Mouse (Mus musculus) urinary bladder, postnatal 36 days (tissue): ENCODE measurements at regions not wholly inside any gene's neighbourhood (a gene's known extent, or its start where the extent isn't known, plus 50 kb on each side); places are given as distances from the start of the nearest gene placed in this dataset.

ENCODE experiments used
- DNase-seq, 2 experiments: peaks; one replicate each; pipeline ENCODE4 v3.0.0; 2022; ENCODE audit warnings: low spot score in 2 of 2, mixed read lengths in 1 of 2

DNA sequence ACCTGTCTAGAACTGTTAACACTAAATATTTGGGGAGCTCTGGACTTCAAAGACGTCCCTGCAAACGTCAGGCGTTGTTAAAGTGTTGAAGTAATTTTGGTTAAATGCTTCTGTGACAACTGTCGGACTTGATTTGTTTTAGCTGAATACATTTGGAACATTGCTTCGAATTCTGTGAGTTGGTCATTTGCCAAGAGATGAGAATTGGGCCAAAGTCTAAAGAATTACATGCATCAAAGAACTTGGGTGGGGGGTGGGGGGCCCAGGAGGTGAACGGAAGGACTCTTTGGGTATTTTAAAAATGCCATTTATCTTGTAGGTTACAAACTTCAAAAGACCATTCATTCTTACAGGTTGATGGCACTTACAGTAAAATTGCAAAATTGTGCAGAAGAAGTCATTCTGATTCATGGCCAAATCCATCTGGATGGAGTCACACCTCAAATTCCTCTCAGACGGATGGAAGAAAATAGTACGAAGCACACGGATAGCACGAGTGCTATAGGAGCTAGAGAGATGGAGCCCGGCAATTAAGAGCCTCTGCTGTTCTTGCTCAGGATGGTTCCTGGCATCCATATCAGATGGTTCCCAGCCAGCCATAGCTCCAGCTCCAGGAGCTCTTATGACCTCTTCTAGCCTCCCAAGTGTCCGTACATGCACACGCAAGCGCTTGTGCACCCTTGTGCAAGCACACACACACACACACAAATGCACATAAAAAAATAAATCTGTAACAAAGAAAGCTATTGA lies 144.5 kb upstream of the Irx5 start:
- no peak for DNase-seq

DNA sequence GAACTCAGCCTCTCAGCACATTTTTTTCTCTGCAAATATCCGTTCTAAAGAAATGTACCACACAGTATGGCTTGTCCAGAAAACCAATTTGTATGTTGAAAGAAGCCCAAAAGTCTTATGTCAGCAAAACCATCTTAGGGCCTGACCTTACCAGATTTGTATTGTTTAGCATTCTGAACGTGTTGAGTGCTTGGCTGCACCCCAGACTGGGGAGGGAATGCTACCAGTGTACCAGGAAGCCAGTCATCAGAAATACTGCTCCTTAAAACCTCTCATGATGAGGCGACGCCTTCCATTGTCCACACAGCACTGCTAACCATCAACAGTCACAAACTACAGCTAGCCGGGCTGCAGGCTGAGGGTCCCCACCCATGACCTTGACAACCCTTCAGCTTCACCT lies 148.3 kb upstream of the Irx5 start:
- DNase-seq = no peak

DNA sequence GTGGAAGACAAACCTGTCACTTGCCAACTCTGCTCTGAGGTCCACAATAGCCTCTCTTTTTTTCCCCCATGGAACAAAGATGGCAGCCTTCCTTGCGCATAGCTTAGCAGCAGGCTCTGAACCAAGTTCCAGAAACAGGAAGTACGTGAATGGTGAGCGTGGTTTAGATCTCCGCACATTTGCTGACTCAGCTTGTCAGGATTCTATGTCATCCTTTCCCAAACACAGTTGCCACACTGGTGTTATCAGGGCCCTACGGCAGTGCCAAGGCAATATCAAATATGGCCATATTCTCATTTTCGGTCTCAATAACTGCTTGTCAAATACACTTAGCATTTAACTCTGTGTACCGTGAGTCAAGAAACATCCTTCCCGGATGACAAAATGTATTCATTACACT lies 161.8 kb upstream of the Irx5 start:
- DNase-seq = no peak

DNA sequence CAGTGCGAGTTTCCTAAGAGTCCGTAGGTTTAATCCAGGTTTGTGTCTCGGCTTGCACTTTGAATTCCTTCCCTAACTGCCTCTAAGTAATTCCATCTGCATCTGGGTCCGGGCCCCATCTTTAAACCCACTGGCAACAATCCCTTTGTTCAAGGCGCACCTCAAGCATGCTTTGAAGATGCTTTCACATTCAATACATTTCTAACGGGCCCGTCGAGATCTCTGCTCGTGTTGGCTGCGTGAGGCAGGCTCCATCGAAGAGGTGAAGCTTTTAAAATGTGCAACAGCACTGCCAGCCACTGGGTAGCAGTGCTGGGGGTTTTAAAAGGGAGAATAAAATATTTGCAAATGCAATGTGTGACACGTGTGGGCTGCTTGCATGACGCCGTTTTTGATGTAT lies 163.4 kb upstream of the Irx5 start:
- DNase-seq = no peak

DNA sequence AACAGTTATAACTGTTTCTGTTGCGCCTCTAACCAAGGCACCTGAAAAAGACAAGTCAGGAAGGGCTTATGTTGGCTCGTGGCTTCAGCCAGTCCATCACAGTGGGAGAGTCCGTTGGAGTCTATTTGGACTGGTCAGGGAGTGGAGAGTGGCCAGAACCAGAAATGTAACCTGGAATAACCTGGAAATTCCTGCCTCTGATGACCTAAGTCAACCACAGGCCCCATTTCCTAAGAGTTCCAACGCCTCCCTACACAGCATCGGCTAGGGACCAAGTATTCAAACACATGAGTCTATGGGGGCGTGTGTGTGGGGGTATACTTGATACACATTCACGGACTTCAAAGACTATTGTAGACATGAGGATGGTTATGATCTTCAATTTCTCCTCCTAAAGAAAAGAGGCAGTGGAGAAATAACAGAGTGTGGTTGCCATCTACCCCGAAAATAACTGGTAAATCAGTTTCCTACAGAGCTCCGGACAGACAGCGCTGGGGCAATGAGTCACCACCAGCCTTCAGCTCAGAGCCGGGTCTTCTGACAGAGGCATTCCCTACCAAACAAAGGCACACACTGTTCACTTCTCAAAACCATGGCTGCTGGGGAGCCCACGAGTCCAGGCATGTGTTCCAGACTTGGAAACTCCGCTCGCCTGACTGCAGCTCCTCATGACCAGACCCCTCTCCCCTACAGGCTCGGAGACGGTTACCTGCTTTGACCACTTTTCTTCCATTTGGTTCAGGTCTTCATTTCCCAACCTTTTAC lies 167.0 kb upstream of the Irx5 start:
- no peak for DNase-seq

DNA sequence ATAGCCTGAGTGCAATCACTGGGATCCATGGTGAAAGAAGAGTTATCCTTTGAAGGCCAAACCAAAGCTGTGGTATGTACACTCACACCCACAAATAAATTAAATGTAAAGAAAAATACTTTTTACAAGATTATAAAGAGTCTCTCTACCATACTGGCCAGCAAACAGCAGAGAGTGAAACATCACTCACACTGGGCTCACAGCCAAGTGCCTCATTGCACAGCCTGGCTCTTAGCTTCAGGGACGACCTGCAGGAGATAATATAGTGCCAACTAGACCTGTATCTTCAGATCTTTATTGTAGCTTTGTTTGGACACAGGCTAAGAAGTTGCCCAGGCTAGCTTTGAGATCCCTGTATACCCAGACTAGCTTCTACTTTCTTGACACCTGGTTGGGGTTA lies 174.1 kb upstream of the Irx5 start:
- DNase-seq = no peak

DNA sequence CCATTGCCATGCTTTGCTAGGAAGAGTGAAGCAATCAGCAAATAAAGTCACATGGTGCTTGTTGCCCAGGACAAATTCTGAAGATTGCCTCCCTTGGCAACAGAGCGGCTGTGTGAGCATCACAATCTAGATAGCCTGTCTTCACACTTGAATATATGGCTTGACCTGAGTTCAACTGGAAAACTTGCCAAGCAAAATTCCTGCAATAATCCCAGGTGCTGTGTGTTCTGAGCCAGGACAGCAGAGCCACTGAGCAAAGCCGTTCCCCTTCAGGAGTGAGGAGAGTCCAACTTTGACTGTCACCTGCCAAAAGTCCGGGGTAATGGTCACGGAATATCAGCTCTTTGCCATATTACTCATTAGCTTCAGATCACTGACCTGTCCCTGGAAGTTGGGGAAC lies 176.8 kb upstream of the Irx5 start:
- no peak for DNase-seq

DNA sequence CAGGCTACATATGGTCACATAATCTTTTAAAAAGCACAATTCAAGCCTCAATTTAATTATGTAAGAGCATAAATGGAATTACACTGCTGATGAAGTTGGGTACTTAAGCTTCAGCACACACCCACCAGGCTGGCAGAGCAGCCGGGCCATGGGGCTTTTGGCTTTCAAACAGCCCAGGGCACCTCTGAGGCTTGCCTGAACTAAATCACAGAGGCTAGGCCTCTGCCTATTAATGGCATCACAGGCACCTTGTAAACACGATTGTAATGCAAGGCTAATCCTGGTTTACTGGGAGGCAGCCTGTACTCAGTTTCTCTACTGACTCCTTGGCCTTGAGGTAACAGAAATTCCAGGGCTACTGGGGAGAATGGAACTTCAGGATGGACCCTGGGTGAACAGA lies 178.1 kb upstream of the Irx5 start:
- no peak for DNase-seq

DNA sequence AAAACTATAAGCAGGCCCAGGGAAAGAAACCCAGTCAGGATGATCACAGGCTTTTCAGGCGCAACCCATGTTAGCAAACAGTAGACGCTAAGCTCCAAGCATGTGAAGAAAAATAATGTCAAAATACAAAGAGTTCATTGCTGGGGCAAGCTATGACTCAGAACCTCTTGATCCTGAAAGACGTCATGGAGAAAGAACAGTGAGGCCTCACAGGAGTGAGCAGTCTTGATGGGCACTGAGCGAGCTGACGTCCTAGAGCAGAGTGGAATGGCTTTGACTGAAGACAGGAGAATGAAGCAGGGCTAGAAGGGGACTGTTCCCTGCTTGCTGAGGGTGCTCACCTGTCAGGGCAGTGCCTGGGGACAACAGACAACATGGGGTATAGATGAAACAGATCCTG lies 181.3 kb upstream of the Irx5 start:
- DNase-seq = no peak

DNA sequence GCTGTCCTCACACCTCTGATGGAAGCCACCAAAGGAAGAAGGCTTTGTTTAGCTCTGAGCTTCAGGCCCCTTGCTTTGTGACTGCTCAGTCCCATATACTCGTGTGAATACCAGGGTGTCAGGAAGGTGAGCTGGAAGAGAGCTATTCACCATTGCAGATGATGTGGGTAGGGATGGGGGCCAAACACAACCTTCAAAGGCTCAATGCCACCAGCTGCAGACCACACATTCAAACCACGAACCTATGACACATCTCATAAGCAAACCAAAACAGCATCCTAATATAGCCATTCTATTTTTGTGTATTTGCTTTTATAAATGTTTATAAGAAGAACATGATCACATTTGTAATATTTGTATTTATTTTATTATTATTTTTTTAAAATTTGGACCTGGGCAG lies 183.3 kb upstream of the Irx5 start:
- no peak for DNase-seq

DNA sequence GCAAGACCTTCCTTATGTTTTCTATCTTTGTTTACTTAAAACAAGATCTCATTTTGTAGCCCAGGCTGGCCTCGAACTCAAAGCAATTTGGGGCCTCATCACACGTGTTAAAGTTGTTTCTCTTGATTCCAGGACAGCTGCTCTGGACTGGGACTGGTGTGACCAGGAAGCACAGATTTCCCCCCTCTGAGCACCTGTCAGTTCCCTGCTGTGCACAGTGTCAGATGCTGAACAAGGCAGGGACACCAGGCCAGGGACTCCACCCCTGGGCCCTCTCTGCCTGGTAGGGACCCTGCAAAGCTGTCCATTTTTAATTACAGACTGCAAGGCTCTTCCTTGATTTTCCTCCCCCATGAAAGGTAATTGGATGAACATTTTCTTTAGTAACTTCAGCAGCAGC lies 185.8 kb upstream of the Irx5 start:
- no peak for DNase-seq

DNA sequence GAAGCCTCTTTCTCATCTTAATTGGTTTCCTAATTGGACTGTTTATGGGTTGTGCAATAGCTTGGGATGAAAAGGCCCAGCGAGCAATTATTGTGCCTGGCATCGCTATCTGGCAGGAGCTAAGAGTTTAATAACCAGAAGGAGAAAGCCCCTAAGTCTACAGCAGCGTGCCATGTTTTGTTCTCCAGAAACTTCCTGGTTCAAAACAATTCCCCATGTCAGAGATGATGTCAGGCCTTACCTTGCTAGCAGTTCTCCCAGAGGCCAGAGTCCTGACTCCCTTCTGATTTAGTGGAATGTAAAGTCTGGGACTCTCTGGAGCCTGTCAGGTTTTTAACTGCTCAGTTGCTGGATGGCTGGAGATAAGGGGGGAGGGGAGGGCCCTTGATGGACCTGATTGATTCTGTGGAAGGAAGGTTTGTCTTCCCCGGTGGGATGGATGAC lies 190.1 kb upstream of the Irx5 start:
- no peak for DNase-seq

DNA sequence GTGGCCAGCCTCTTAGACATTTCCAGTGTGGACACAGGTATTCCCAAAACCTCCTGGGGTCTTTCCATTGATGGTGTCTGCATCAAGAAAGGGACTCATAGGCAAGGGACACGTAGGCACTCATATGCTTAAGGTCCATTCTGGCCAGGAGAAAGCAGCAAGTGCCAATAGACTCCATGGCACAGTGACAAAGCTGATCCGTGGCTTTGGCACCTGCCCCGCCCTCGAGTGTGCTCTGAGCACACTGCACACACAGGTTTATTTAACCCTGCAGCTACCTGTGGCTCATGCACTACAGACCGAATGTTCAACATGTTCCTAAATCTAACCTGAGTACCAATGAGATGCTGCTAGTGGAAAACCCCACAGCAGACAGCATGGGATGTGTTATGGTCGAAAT lies 192.1 kb upstream of the Irx5 start:
- DNase-seq = no peak

DNA sequence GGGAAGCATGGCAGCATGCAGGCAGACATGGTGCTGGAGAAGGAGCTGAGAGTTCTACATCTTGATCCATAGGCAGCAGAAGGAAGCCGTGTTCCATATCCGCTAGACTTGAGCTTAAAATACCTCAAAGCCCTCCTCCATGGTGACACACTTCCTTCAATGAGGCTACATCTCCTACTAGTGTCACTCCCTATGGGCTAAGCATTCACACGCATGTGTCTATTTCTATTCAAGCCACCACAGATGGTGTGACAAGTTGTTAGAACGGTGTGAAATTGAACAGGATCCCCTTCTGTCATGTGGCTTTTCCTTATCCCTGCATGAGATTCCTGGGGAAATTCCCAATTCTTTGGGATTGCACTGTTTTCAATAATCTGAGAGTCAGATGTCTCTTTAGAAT lies 192.9 kb upstream of the Irx5 start:
- no peak for DNase-seq

DNA sequence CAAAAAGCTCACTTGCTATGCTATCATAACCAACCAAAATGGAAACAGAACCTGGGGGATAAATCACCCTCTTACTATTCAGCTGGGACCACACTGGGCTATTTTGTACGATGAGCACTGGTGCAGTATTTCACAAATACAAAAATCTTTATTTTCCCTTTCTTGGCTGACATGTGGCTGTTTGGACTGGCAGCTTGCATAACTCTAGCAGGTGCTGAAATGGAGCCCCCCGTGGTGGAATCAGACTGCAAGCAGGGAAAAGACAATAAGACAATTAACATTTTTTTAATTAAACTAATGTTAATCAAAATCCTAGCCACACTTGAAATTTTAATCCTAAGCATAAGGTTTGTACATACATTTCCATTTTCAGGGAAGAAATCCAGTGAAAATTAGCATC lies 196.4 kb upstream of the Irx5 start:
- no peak for DNase-seq

DNA sequence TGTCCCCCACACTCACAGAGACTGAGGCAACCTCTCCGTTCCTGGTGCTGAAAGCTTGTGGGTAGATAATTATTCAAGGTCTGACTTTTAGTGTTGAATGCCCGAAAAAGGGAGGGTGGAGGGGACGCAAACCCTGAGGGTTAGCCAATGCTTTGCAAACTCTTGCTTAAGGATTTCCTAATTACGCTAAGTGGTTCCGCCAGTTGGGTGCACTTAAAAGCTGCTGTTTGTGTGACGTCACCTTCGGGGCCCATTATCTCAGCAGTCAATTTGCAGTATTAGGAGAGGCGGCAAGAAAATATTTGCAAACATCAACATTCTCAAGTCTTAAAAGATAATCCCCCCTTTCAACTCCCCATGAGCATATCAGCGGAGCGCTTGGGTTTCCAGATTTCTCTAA lies 199.2 kb upstream of the Irx5 start:
- no peak for DNase-seq

DNA sequence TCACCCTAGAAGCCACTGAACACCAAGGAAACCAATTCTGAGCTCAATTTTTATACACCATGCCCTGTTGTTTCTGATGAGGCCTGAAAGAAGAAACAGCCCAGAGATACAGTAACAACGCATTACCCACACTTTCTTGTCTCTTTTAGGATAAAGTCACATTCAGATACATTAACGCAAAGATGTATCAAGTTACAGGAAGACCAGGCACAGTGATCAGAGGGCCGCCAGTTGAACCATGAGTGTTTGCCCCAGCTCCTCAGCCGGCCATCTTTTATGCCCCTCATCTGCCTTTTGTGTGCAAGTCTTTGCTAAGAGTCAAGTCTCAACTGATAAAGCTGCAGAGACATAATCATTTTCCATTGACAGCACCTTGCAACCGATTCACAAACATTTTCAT lies 204.9 kb upstream of the Irx5 start:
- no peak for DNase-seq

DNA sequence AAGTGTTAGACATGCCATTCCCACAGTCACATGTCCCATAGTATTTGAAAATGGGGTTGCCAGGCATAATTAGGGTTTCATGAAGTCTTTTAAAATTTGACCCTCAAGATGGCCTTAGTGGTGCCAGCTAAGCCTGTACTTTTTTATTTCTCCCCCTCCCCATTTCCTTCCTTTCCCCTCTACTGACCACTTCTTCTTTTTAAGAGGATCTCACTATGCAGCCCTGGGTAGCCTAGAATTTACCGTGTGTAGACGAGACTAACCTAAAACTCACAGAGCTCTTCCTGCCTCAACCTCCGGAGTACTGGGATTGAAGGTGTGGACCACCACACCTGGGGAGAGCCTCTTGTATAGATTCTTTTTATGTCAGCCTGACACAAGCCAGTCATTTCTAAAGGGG lies 209.8 kb upstream of the Irx5 start:
- no peak for DNase-seq

DNA sequence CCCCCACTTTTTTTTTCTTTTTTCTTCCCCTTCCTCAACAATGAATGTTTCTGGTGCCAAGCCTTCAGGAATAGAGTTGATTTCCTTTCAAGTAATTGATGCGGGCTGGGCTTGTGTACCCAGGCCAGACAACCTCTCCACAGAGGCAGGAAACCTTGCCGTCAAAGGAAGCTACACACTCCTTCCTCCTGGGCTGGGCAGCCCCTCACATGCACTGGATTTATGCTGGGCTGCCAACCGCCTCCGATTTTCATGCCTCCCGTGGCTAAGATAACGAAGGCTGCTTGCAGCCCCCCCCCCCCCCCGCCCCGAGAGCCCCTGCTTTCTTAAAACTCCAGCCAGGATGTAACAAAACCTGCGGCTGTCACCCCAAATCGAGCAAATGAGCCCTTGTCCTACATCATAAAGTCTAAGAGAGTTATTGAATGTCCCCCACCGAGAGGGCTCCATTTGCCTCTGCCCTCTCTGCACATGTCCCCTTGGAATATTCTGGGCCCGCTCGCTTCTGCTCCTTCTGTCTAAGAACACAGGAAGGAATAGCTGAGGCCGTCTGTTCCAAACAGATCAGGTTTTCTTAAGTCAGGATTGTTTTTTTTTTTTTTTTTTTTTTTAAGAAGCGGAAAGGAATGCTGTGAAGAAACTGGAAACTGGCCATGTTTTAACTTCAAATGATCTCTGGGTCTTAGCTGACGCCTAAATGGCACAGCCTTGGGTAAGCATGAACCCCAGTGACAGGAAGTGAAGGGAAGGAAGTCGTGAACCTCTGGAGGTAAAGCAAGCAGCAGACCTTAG lies 220.1 kb upstream of the Irx5 start:
- no peak for DNase-seq

DNA sequence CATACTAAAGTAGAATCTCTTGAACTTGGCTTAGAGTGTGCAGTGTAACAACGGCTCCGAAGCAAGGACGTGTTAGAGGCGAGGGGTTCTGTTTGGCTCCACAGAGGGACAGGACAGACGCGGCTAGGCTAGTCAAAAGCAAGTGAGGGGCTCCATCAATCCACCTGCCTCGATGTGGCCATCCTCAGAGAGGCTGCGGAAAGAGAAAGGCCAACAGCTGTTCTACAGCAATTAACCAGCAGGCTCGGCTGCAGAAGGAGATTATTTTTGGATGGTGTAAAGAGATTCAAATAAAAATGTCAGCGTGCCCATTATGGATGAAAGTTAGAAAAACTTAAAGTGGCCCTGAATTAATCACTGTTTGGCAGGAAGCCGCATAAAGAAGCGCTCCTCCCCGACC lies 221.0 kb upstream of the Irx5 start:
- DNase-seq = no peak

DNA sequence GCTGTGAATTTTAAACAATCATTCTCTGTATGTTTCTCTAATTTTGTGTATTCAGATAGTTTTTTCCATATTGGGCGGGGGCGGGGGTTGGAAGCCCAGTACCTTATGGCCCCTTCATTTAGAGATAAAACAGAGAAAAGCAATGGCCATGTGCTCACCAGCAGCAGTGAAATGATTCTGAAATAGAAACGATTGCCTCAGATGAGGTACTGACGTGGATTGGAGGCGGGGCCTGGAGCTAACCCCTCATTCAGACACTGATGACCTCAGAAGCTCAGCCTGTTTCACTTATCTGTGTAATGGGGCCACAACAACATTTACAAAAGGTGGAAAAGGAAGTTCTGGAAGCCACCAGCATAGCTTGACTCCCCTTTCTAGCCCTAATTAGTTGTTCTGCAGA lies 223.0 kb upstream of the Irx5 start:
- DNase-seq = no peak

DNA sequence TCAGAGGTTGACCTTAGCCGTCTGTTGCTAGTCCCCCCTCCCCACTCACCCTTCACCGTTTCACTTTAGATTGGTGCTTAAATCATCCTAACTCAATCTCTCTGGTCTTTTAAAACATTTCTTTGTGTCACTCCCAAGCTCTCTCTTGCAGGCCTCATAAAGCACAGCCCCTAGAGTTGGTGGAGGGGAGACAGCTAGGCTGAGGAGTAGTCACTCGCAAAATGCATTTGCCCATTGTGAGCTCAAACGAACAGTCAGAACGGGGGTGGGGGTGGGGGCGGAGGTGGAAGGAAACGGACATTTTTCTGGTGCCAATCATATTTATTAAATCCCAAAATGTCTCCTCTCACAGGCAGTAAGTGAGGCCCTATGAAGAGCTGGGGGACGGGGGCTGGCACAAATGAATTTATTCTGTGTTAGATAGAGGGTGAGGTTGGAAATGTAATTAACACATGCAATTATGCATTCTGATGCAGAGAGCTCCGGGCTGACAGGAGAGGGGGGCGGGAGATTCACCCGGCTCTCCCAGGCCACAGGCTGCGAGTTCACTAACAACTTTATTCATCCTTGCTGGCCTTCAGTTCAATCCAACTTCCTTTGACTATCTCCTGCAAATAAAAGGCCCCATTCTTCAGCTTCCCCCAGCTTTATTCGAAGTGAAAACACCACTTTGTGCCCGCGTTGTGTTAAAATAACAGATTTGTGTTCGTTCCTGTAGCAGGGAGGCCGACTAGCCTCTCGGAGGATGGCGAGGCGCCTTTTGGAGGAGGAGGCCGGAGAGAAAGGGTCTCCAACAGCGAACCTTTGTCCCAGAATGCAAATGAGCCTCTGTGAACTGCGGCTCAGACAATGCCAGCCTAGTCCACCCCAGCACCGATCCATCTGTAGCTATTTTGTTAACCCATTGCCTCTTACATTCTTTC lies 223.7 kb upstream of the Irx5 start:
- no peak for DNase-seq
